Mouse (Mus musculus) intestine, embryonic 14.5 days (tissue): Measurements from ENCODE around the gene Tmem216. TPM values are rescaled to one million over a fixed set of nuclear protein-coding genes. Genes with fewer than 3 reads are reported as not detected.

Source experiments
- ATAC-seq: fragments of 200-750 bp; cut with Nextera tagmentation; replicated peaks from 2 replicates; pipeline ENCODE4 v1.8.0; 2017; ENCODE audit warnings: low read depth, moderate number of reproducible peaks, moderate TSS enrichment, moderate library complexity; ENCODE audit not compliant: low FRiP score, low TSS enrichment
- DNase-seq: peaks from one replicate; pipeline ENCODE4 v3.0.0-alpha.2; 2018; ENCODE audit warnings: low spot score
- H3K27ac ChIP-seq: fragments of 300-500 bp; sonication (generic); 2 replicates; pipeline ENCODE4 v1.5.1; 2014; ENCODE audit warnings: low read depth, mild to moderate bottlenecking, control low read depth
- H3K27me3 ChIP-seq: fragments of 300-500 bp; sonication (generic); replicated peaks from 2 replicates; pipeline ENCODE4 v1.6.1; 2014; ENCODE audit warnings: low read length, control low read depth; ENCODE audit not compliant: control insufficient read depth, insufficient read depth
- H3K36me3 ChIP-seq: fragments of 300-500 bp; sonication (generic); 2 replicates; pipeline ENCODE4 v1.6.1; 2014; ENCODE audit warnings: low read length, control low read depth; ENCODE audit not compliant: control insufficient read depth, insufficient read depth
- H3K4me1 ChIP-seq: fragments of 300-500 bp; sonication (generic); replicated peaks from 2 replicates; pipeline ENCODE4 v1.6.1; 2014; ENCODE audit warnings: low read length, control low read depth, mixed read lengths; ENCODE audit not compliant: control insufficient read depth, insufficient read depth
- H3K4me2 ChIP-seq: fragments of 300-500 bp; sonication (generic); 2 replicates; pipeline ENCODE4 v1.6.1; 2014; ENCODE audit warnings: low read length
- H3K4me3 ChIP-seq: fragments of 300-500 bp; sonication (generic); 2 replicates; pipeline ENCODE4 v1.5.1; 2014; ENCODE audit warnings: low read depth, low read length, control low read depth, mixed read lengths
- H3K9ac ChIP-seq: fragments of 300-500 bp; sonication (generic); 2 replicates; pipeline ENCODE4 v1.6.1; 2014; ENCODE audit warnings: mild to moderate bottlenecking, low read length
- H3K9me3 ChIP-seq: fragments of 300-500 bp; sonication (generic); 2 replicates; pipeline ENCODE4 v1.6.1; 2016; ENCODE audit warnings: low read length, control low read depth; ENCODE audit not compliant: control insufficient read depth
- WGBS: fragments of 180-500 bp; shearing (Covaris S2); extraction: QIAGEN DNeasy Blood & Tissue Kit; methylation state at CpG from one replicate; pipeline ENCODE4 v1.1.7; 2014; 5-methylcytosine and 5-hydroxymethylcytosine counted together
- polyA plus RNA-seq: library from polyadenylated mRNA; unstranded; fragments of >200 nt; fragmentation: Nextera tagmentation; extraction: Ambion mirVana; gene quantifications from 2 replicates; pipeline ENCODE4 v1.2.1, GENCODE M21; 2014

The Tmem216 gene
- polyA plus RNA-seq, 1 experiment from 2014 or later, result 46.9 TPM

DNA sequence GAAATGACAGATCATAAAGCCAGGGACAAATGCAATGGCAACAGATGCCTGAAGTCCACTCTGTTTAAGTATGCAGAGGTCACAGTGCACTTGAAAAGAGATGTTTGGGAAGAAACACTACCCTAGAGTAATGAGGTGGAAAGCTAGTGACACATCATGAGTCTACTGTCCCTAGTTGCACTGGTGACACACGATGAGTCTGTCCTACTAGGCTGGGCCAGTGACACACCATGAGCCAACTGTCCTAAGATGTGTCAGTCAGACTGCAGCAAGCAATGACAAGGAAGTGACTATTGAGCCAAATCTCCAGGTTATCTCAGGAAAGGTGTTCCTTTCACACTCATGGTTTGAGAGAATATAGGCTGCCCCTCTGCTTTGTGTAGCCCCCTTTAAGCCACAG lies 60.4 kb downstream of the Tmem216 start:
- no peaks in the 10 kb centered on the region for H3K27me3 ChIP-seq
- ATAC-seq (no peak), DNase-seq (no peak)
- no peak overlapping the region for H3K27ac ChIP-seq
- H3K36me3 ChIP-seq, result peaks cover 10% of the 10 kb centered on the region; the same call in 1 of the 2 replicates
- H3K4me3 ChIP-seq, result no peak overlapping the region
- peaks cover 18% of the 10 kb centered on the region for H3K4me1 ChIP-seq
- H3K4me2 ChIP-seq, result no peak overlapping the region
- no peak overlapping the region for H3K9ac ChIP-seq
- 89% methylated on average over 1 of the region's 1 CpGs for WGBS
- no peaks in the 10 kb centered on the region for H3K9me3 ChIP-seq

DNA sequence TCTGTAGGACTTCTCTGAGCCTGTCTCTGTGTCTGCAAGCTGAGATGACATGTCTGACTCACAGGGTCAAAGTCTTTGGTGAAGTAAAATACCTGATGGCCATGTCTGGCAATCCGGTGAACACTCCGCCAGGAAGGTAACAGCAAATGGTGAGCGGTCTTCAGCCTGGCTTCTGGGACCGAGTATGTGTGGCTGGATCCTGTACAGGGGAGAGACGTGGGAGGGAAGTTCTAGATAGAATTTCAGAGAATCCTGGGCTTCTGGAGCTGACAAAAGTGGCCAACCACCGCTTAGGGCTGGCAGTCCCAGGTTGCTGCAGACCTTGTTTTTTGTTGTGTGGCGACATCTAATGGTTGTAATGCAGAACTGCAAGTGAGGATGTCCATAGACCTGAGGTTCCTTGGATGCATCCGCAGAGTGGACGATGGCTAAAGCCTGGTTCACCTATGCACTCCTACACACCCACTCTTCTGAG lies 69.7 kb downstream of the Tmem216 start:
- Histone ChIP-seq H3K36me3 (no peaks in the 10 kb centered on the region), H3K4me1 (no peaks in the 10 kb centered on the region), H3K27ac (no peak overlapping the region), H3K27me3 (peaks cover 6% of the 10 kb centered on the region), H3K9ac (no peak overlapping the region), H3K9me3 (no peaks in the 10 kb centered on the region), H3K4me3 (no peak overlapping the region), H3K4me2 (no peak overlapping the region)
- ATAC-seq (peak; percentile 61), DNase-seq (peak; percentile 83)
- 19% methylated on average over 9 of the region's 9 CpGs for WGBS

Other genes with a start within 250 kb of the Tmem216 start
- 1.5 TPM in 2 replicates for gene Syt7, start 167.1 kb downstream of the Tmem216 start, polyA plus RNA-seq
- gene Lrrc10b, start 98.8 kb downstream of the Tmem216 start, polyA plus RNA-seq, result 0.35 and 0.60 TPM in 2 replicates
- 0.14 TPM in 1 of 2 replicates, not detected in the other for gene Ppp1r32, start 73.3 kb downstream of the Tmem216 start, polyA plus RNA-seq
- 51.0 and 55.1 TPM in 2 replicates for gene Cpsf7, start 31.0 kb downstream of the Tmem216 start, polyA plus RNA-seq
- gene Sdhaf2, start 30.1 kb downstream of the Tmem216 start, polyA plus RNA-seq, result 61.9 and 62.5 TPM in 2 replicates
- 18.0 and 19.4 TPM in 2 replicates for gene Cyb561a3, start 20.9 kb upstream of the Tmem216 start, polyA plus RNA-seq
- 35.9 and 38.5 TPM in 2 replicates for gene Tmem138, start 21.1 kb upstream of the Tmem216 start, polyA plus RNA-seq
- gene Ddb1, start 49.1 kb upstream of the Tmem216 start, polyA plus RNA-seq, result 324 and 358 TPM in 2 replicates
- gene Tkfc, start 49.4 kb upstream of the Tmem216 start, polyA plus RNA-seq, result 18.3 and 22.3 TPM in 2 replicates
- gene Vwce, start 78.0 kb upstream of the Tmem216 start, polyA plus RNA-seq, result 1.5 and 2.8 TPM in 2 replicates
- 0.34 TPM in 1 of 2 replicates, not detected in the other for gene Pga5, start 121.8 kb upstream of the Tmem216 start, polyA plus RNA-seq
- gene Vps37c, start 132.5 kb upstream of the Tmem216 start, polyA plus RNA-seq, result 27.8 and 31.1 TPM in 2 replicates
- 0.08 TPM in 1 of 2 replicates, not detected in the other for gene Cd5, start 182.8 kb upstream of the Tmem216 start, polyA plus RNA-seq